Mouse (Mus musculus) layer of hippocampus, adult 11-12 months (tissue): ENCODE results near the gene Gm16181.

Experiments used
- DNase-seq: peaks from one replicate; pipeline ENCODE4 v3.0.0; 2022; ENCODE audit warnings: low spot score

The Gm16181 gene

GRCm38 (mm10) chr17:35250348-35251120 lies 29.9 kb downstream of the Gm16181 start:
- no peak for DNase-seq

DNA sequence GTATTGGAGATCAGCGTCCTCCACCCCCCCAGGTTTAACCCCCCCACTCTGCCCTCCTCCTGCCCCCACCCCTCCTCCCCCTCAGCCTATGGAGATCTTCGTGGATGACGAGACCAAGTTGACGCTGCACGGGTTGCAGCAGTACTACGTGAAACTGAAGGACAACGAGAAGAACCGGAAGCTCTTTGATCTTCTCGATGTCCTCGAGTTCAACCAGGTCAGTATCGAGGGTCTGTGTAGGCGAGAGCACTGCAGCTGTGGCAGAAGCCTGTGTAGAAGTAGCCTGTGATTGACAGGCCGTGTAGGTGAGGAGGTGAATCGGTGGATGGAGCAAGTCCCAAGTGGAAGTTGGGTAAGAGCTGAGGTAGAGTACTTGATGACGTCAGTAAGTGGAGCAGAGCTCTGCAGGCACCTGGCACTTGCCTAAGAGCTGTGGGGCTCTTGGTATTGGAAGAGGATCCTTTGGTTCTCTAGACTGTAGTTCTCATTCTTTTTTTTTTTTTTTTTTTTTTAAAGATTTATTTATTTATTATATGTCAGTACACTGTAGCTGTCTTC lies 30.6 kb downstream of the Gm16181 start:
- no peak for DNase-seq

DNA sequence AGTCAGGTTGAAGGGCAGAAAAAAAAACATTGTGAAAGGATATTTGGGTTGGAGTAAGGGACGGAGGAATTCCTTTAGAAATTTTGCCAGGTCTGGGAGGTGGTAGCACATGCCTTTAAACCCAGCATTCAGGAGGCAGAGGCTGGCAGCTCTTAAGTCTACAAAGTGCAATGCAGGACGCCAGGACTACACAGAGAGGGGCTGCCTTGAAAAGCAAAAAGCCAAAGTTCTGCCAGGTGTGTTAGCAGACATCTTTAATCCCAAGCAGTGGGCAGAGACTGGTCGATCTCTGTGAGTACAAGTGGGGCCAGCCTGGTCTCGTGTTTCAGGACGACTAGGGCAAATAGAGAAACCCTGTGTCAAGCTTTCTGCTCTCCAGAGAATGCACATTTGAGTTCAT lies 31.3 kb downstream of the Gm16181 start:
- DNase-seq, result no peak

DNA sequence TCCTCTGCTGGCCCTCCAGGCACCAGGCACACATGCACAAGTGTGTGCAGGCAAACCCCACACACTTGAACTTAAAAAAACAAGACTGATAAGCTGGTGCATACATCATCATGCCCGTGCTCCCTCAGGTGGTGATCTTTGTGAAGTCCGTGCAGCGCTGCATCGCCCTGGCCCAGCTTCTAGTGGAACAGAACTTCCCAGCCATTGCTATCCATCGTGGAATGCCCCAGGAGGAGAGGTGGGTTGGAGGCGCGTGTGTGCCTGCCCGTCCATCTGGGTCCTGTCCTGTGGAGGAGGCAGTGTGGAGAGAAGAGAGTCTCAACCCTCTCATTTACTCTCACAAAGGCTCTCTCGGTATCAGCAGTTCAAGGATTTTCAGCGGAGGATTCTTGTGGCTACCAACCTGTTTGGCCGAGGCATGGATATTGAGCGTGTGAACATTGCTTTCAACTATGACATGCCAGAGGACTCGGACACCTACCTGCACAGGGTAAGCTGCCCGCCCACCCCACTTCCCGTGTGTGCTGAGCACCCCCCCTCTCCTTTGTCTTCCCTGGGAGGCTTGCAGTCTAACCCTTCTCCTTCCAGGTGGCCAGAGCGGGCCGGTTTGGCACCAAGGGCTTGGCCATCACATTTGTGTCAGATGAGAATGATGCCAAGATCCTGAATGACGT lies 32.1 kb downstream of the Gm16181 start:
- peak; percentile 12 for DNase-seq

DNA sequence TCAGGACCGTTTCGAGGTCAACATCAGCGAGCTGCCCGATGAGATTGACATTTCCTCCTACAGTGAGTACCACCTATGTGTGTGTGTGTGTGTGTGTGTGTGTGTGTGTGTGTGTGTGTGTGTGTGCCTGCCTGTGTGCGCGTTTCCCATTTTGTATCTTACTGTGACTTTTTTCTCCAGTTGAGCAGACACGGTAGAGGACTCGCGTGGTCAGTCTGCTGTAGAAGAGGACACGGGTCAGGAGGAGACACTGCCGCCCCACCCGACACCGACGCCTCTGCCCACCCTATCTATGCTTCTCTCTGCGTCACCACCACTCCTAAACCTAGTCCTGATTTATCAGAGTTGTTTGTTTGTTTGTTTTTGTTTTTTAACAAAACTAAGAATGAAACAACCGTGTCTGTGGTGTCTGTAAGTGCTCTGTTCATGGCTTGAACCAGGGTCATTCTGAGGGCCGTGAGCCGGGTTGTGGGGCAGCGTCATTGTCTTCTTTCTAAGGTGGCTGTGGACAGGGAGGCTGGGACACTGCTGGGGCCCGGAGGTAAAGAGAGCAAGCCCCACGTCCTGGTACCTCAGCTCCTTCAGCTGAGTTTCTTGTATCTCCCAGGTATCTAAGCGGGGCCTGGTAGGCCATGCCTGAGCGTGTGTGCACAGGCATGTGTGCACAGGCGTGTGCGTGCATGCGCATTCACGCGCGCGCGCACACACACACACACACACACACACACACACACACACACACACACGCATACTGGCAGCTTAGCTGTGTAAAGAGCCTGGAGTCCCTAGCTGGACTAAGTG lies 32.9 kb downstream of the Gm16181 start:
- peak; percentile 8 for DNase-seq

DNA sequence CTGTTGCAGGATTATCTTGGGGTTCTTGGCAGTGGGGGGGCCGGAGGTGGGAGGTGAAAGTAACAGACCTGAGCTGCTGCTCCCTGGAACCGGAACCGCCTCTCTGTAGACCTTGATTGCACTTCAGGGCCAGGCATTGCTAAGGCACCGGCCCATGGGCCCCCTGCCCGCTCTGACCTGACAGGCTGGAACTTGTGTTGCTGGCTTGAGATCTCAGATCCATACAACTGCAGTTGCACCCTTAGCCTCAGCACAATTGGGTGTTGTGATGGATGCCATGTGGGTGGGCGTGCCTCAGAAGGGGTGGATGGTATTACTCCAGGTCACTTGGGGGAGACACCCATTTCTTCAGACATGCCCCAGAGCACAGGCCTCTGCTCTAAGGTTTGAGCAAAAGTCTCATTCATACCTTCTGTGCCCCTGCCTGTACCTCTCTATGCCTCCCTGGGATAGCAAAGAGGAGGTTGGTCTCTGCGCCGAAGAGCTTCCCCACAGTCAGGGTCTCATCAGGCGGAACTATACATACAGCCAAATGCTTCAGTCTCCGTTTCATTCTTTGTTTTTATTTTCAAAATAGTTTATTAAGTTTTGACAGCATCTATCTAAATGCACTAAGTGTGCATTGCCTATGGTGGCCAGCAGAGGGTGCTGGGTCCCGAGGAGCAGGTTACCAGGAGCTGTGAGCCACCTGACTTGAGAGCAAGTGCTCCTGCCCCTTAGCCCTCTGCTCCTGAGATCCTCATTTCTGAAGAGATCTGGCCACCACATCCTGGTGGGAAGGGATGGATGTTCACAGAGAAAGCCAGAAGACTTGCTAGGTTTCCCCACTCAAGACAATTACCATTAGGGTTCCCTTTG lies 33.8 kb downstream of the Gm16181 start:
- peak; percentile 68 for DNase-seq

GRCm38 (mm10) chr17:35255301-35255700 lies 34.7 kb downstream of the Gm16181 start:
- DNase-seq, result no peak

GRCm38 (mm10) chr17:35255704-35256103 lies 35.1 kb downstream of the Gm16181 start:
- DNase-seq, result no peak

- no peak for DNase-seq
These were observed 36.7 kb downstream of the Gm16181 start for GRCm38 (mm10) chr17:35257378-35257777.

- peak; percentile 97 for DNase-seq
These were observed 37.3 kb downstream of the Gm16181 start for GRCm38 (mm10) chr17:35257824-35258491.

DNA sequence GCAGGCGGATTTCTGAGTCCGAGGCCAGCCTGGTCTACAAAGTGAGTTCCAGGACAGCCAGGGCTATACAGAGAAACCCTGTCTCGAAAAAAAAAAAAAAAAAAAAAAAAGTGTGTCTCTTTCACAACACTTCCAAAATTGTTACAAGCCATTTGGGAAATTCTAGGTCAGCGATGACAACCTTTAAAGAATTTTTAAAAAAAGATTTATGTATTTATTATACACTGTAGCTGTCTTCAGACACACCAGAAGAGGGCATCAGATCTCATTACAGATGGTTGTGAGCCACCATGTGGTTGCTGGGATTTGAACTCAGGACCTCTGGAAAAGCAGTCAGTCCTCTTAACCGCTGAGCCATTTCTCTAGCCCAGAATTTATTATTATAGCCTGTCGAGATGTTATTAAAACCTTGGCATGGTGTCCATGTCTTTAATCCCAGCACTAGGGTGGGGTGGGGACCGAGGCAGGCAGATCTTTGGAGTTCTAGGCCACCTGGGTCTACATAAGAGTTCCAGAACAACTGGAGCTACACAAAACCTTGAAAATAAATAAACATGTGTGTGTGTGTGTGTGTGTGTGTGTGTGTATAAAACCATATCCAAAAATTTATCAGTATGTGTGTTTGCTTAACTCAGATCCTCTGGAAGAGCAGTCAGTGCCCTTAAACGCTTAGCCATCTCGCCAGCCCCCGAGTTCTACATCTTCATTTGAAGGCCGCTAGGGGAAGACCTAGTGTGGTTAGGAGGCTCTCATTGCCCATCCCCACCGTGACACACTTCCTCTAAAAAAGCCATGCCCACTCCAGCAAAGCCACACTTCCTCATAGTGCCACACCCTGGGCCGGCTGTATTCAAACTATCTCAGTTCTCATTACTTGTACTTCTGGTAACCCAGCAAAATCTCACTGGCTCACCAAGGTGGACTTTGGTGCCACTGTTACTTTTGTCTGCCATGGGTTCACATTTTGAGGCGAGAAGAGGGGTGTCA lies 38.2 kb downstream of the Gm16181 start:
- DNase-seq, result peak; percentile 67

GRCm38 (mm10) chr17:35259621-35260020 lies 39.0 kb downstream of the Gm16181 start:
- DNase-seq, result no peak

GRCm38 (mm10) chr17:35261651-35262050 lies 41.0 kb downstream of the Gm16181 start:
- no peak for DNase-seq

DNA sequence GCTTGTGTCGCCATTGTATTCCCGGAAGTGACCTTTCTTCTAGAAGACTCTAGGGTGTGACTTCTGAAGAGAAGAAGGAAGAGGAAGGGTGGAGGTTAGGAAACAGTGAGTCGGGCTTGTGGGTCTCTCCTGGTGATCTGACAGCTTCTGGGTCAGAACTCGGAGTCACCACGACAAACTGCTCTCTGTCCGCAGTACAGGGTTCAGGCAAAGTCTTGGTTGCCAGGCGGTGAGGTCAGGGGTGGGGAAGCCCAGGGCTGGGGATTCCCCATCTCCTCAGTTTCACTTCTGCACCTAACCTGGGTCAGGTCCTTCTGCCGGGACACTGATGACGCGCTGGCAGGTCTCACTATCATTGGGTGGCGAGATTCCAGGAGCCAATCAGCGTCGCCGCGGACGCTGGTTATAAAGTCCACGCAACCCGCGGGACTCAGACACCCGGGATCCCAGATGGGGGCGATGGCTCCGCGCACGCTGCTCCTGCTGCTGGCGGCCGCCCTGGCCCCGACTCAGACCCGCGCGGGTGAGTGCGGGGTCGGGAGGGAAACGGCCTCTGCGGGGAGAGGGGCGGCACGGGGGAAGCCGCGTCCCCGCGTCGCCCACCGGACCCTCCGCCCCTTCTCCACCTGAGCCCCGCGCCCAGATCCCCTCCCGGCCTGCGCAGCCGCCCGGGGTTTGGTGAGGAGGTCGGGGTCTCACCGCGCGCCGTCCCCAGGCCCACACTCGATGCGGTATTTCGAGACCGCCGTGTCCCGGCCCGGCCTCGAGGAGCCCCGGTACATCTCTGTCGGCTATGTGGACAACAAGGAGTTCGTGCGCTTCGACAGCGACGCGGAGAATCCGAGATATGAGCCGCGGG lies 42.3 kb downstream of the Gm16181 start, which contains the start of gene H2-D1:
H2-D1 (plus strand) TSS at position 67 of the 859 bp plus-strand sequence.
- DNase-seq, result peak; percentile 98

DNA sequence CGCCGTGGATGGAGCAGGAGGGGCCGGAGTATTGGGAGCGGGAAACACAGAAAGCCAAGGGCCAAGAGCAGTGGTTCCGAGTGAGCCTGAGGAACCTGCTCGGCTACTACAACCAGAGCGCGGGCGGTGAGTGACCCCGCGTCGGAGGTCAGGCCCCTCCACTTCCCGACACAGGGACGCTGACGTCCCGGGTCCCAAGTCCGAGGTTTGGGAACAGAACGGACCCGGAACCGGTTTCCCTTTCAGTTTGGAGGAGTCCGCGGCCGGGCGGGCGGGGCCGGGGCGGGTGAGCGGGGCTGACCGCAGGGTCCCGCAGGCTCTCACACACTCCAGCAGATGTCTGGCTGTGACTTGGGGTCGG lies 42.9 kb downstream of the Gm16181 start:
- DNase-seq, result no peak

- no peak for DNase-seq
These were observed 46.9 kb downstream of the Gm16181 start for GRCm38 (mm10) chr17:35267399-35268086.

GRCm38 (mm10) chr17:35269653-35270347 lies 49.2 kb downstream of the Gm16181 start:
- no peak for DNase-seq
